In the genomic region with DNA sequence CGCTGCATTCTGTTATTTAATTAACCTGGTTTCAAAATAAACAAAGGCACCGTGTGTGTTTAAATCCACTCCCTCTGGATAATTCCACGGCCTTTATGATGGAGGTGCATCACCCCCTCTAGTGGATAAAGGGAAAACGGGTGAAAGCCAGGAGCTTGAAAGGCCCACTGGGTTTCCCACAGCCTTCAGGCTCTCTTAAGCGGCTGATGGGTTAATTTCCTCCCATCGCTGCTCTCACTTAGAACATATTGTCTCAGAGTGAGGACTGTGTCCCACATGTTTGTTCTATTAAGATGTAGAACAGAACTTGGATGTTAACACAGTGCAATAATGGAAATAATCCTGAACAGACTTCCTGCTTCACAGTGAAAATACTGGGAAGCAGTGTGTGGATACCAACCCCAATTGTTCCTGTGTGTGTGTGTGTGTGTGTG, we compare ENCODE assay signal across 7 mouse cellular contexts. TPM values are rescaled to one million over a fixed set of nuclear protein-coding genes. Genes with fewer than 3 reads are reported as not detected.
DNase-seq lines count a peak whose midpoint lies in the region; ATAC-seq and TF ChIP-seq lines count a peak whose summit lies in the region.

No protein-coding gene starts in this region.

- H3K27ac ChIP-seq in ES-Bruce4 (ENCODE audit: insufficient read depth, low read length), result no peak overlapping the region
- no peak overlapping the region for H3K27ac ChIP-seq in forebrain, embryonic 12.5 days
- H3K27ac ChIP-seq in midbrain, embryonic 14.5 days (replicated peaks; ENCODE audit: low read depth, low read length), result no peak overlapping the region
- H3K27ac ChIP-seq in thymus, adult 2 months (ENCODE audit: control insufficient read depth, insufficient read depth, low read length), result no peak overlapping the region

- peak; percentile 3 for TF ChIP-seq CTCF in ES-Bruce4 (IDR thresholded peaks at IDR 0.05; ENCODE audit: low read depth, low read length)
- TF ChIP-seq CTCF in thymus, adult 2 months (IDR thresholded peaks at IDR 0.05; ENCODE audit: borderline replicate concordance, control insufficient read depth, extremely low read depth, insufficient read depth, low read length, poor library complexity), result no peak

- TF ChIP-seq POLR2A in ES-Bruce4 (IDR thresholded peaks at IDR 0.05; ENCODE audit: insufficient read depth, low read length), result no peak
- TF ChIP-seq POLR2A in thymus, adult 2 months (IDR thresholded peaks at IDR 0.05; ENCODE audit: control insufficient read depth, extremely low read depth, insufficient read depth, low read length, poor library complexity), result no peak

- no peak overlapping the region for H3K4me3 ChIP-seq in ES-Bruce4 (ENCODE audit: low read depth, low read length)
- no peak overlapping the region for H3K4me3 ChIP-seq in forebrain, embryonic 12.5 days (replicated peaks)
- no peak overlapping the region for H3K4me3 ChIP-seq in midbrain, embryonic 14.5 days (replicated peaks; ENCODE audit: low read depth, low read length)
- H3K4me3 ChIP-seq in thymus, adult 2 months (ENCODE audit: control insufficient read depth, insufficient read depth, low read length), result no peak overlapping the region

- H3K4me2 ChIP-seq in forebrain, embryonic 12.5 days, result no peak overlapping the region
- H3K4me2 ChIP-seq in midbrain, embryonic 14.5 days (ENCODE audit: low read length), result no peak overlapping the region

- no peaks in the 10 kb centered on the region for H3K4me1 ChIP-seq in ES-Bruce4 (ENCODE audit: control insufficient read depth, insufficient read depth, low read length)
- H3K4me1 ChIP-seq in forebrain, embryonic 12.5 days, result peaks cover 6% of the 10 kb centered on the region; the same call in 1 of the 2 replicates
- no peaks in the 10 kb centered on the region for H3K4me1 ChIP-seq in midbrain, embryonic 14.5 days (ENCODE audit: control insufficient read depth, insufficient read depth, low read length)
- no peaks in the 10 kb centered on the region; the same call in 1 of the 2 replicates for H3K4me1 ChIP-seq in thymus, adult 2 months (replicated peaks; ENCODE audit: control insufficient read depth, insufficient read depth, low read length)

- no peaks in the 10 kb centered on the region for H3K36me3 ChIP-seq in ES-Bruce4 (ENCODE audit: control insufficient read depth, insufficient read depth, low read length, poor library complexity, severe bottlenecking)
- no peaks in the 10 kb centered on the region for H3K36me3 ChIP-seq in forebrain, embryonic 12.5 days (replicated peaks)
- H3K36me3 ChIP-seq in midbrain, embryonic 14.5 days (ENCODE audit: control insufficient read depth, insufficient read depth, low read length), result no peaks in the 10 kb centered on the region
- no peaks in the 10 kb centered on the region for H3K36me3 ChIP-seq in thymus, adult 2 months (ENCODE audit: control insufficient read depth, insufficient read depth, low read length)

- WGBS in forebrain, embryonic 12.5 days, result 5% methylated on average over 6 of the region's 6 CpGs
- 6% methylated on average over 6 of the region's 6 CpGs for WGBS in midbrain, embryonic 14.5 days
- WGBS in thymus, adult 2 months, result 68% methylated on average over 6 of the region's 6 CpGs

- peak; percentile 77 for ATAC-seq in forebrain, embryonic 12.5 days (ENCODE audit: low FRiP score)
- ATAC-seq in midbrain, embryonic 14.5 days (ENCODE audit: low FRiP score, low TSS enrichment), result no peak

- H3K27me3 ChIP-seq in ES-Bruce4 (ENCODE audit: control insufficient read depth, insufficient read depth, low read length, poor library complexity, severe bottlenecking), result no peaks in the 10 kb centered on the region
- no peaks in the 10 kb centered on the region for H3K27me3 ChIP-seq in forebrain, embryonic 12.5 days
- no peaks in the 10 kb centered on the region for H3K27me3 ChIP-seq in midbrain, embryonic 14.5 days (ENCODE audit: control insufficient read depth, insufficient read depth, low read length)
- H3K27me3 ChIP-seq in thymus, adult 2 months (ENCODE audit: control insufficient read depth, insufficient read depth, low read length), result no peaks in the 10 kb centered on the region

- DNase-seq in adrenal gland, adult 2 months, result peak; percentile 54
- peak; percentile 49 for DNase-seq in hindlimb bud, embryonic 11.5 days (ENCODE audit: extremely low spot score, low read depth, low spot score)
- DNase-seq in left cerebral cortex, adult 18-20 months (ENCODE audit: low spot score in 2 of 2), result peak; percentile 47 to 54
- peak; percentile 90 for DNase-seq in midbrain, embryonic 14.5 days
- no peak for DNase-seq in thymus, adult 2 months

- no peaks in the 10 kb centered on the region for H3K9me3 ChIP-seq in ES-Bruce4 (replicated peaks; ENCODE audit: control insufficient read depth, insufficient read depth, low read length, poor library complexity, severe bottlenecking)
- no peaks in the 10 kb centered on the region for H3K9me3 ChIP-seq in forebrain, embryonic 12.5 days
- no peaks in the 10 kb centered on the region for H3K9me3 ChIP-seq in midbrain, embryonic 14.5 days (ENCODE audit: control insufficient read depth, low read length)

- TF ChIP-seq EP300 in ES-Bruce4 (IDR thresholded peaks at IDR 0.05; ENCODE audit: insufficient read depth, low read depth, low read length), result no peak

- H3K9ac ChIP-seq in ES-Bruce4 (ENCODE audit: low read depth, poor library complexity, severe bottlenecking), result no peak overlapping the region
- no peak overlapping the region for H3K9ac ChIP-seq in forebrain, embryonic 12.5 days
- no peak overlapping the region for H3K9ac ChIP-seq in midbrain, embryonic 14.5 days (replicated peaks; ENCODE audit: low read length)

RNA-seq across cellular contexts. Expression of a gene that starts 33.2 kb away (rescaled TPM):
- polyA plus RNA-seq in ES-Bruce4 (2011; ENCODE audit: insufficient read depth, insufficient read length, low read depth, missing spikeins), result 0.38 TPM in 1 of 2 replicates, not detected in the other
- 10 to 100 TPM; 17.1 to 17.4 TPM for total RNA-seq in adrenal gland, adult 2 months (2021)
- 3.7 and 4.2 TPM in 2 replicates for polyA plus RNA-seq in adrenal gland, adult 2 months (2012; rRNA removed)
- polyA plus RNA-seq in forebrain, embryonic 12.5 days (2016; fragmentation: Nextera tagmentation; extraction: Ambion mirVana), result 89.0 and 102 TPM in 2 replicates
- 10 to 100 TPM; 49.5 to 54.4 TPM for total RNA-seq in left cerebral cortex, adult 18-20 months (2021)
- 24.5 and 29.7 TPM in 2 replicates for polyA plus RNA-seq in midbrain, embryonic 14.5 days (2014; fragmentation: Nextera tagmentation; extraction: Ambion mirVana)
- polyA plus RNA-seq in thymus, adult 2 months (2012; rRNA removed), result 0.64 and 0.81 TPM in 2 replicates
